Mouse (Mus musculus) liver, adult 2 months (tissue): ENCODE results near the gene Rabep2.

ENCODE experiments used
- CTCF ChIP-seq: fragments of 200-500 bp; IDR thresholded peaks from 2 replicates; pipeline ENCODE4 v1.5.1; 2011; ENCODE audit warnings: low read depth, low read length, control low read depth
- POLR2A ChIP-seq: fragments of 200-500 bp; IDR thresholded peaks from 2 replicates; pipeline ENCODE4 v1.6.1; 2011; ENCODE audit warnings: low read length, control low read depth; ENCODE audit not compliant: insufficient read depth; ENCODE audit errors: extremely low read depth

DNA sequence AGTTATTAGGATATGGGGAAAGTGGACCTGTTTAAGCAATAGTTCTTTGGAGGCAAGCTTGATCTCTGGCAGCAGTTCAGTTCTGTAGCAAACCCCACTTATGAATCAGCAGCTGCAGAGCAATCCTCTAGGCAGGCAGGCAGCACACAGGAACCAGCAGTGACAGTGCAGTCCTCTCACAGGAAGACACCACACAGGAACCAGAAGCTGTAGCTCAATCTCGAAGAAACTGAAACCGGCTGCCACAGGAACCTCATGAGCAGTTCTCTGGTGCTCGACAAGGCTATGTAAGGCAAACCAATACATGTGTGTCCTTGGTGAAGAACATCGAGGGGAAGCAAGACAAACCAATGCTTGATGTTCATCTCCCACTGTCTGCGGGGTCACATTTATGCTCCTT is 6.8 kb upstream of the Rabep2 start:
- TF ChIP-seq CTCF (no peak), POLR2A (no peak)
